Mouse (Mus musculus) hindbrain, embryonic 16.5 days (tissue): ENCODE data around the gene Eif4a3. TPM values are rescaled to one million over a fixed set of nuclear protein-coding genes. Genes with fewer than 3 reads are reported as not detected.

ENCODE experiments used
- ATAC-seq: fragments of 200-750 bp; cut with Nextera tagmentation; 2 replicates; pipeline ENCODE4 v1.8.0; 2017; ENCODE audit warnings: moderate TSS enrichment, moderate library complexity
- H3K27ac ChIP-seq: fragments of 300-500 bp; sonication (generic); 2 replicates; pipeline ENCODE4 v1.5.1; 2014; ENCODE audit warnings: low read depth, mild to moderate bottlenecking, control low read depth, low read length, moderate library complexity
- H3K27me3 ChIP-seq: fragments of 300-500 bp; sonication (generic); replicated peaks from 2 replicates; pipeline ENCODE4 v1.6.1; 2014; ENCODE audit warnings: low read length; ENCODE audit not compliant: control insufficient read depth, insufficient read depth
- H3K36me3 ChIP-seq: fragments of 300-500 bp; sonication (generic); 2 replicates; pipeline ENCODE4 v1.6.1; 2014; ENCODE audit warnings: mild to moderate bottlenecking, low read length, moderate library complexity, mixed read lengths; ENCODE audit not compliant: control insufficient read depth, insufficient read depth
- H3K4me1 ChIP-seq: fragments of 300-500 bp; sonication (generic); 2 replicates; pipeline ENCODE4 v1.6.1; 2014; ENCODE audit warnings: low read depth, low read length; ENCODE audit not compliant: control insufficient read depth, insufficient read depth
- H3K4me2 ChIP-seq: fragments of 300-500 bp; sonication (generic); 2 replicates; pipeline ENCODE4 v1.6.1; 2014; ENCODE audit warnings: mild to moderate bottlenecking, low read length, control low read depth, moderate library complexity
- H3K4me3 ChIP-seq: fragments of 300-500 bp; sonication (generic); 2 replicates; pipeline ENCODE4 v1.5.1; 2014; ENCODE audit warnings: mild to moderate bottlenecking, low read length, control low read depth, moderate library complexity
- H3K9ac ChIP-seq: fragments of 300-500 bp; sonication (generic); 2 replicates; pipeline ENCODE4 v1.6.1; 2014; ENCODE audit warnings: low read depth, mild to moderate bottlenecking, control low read depth, low read length, moderate library complexity
- H3K9me3 ChIP-seq: fragments of 300-500 bp; sonication (generic); 2 replicates; pipeline ENCODE4 v1.6.1; 2014; ENCODE audit warnings: mild to moderate bottlenecking, low read length, moderate library complexity; ENCODE audit not compliant: control insufficient read depth
- WGBS: fragments of 180-500 bp; shearing (Covaris S2); extraction: QIAGEN DNeasy Blood & Tissue Kit; methylation state at CpG from one replicate; pipeline ENCODE4 v1.1.7; 2014; 5-methylcytosine and 5-hydroxymethylcytosine counted together
- polyA plus RNA-seq: library from polyadenylated mRNA; unstranded; fragments of >200 nt; fragmentation: Nextera tagmentation; extraction: Ambion mirVana; gene quantifications from 2 replicates; pipeline ENCODE4 v1.2.1, GENCODE M21; 2015

Eif4a3 gene
- polyA plus RNA-seq, 1 experiment from 2014 or later = 243 TPM

DNA sequence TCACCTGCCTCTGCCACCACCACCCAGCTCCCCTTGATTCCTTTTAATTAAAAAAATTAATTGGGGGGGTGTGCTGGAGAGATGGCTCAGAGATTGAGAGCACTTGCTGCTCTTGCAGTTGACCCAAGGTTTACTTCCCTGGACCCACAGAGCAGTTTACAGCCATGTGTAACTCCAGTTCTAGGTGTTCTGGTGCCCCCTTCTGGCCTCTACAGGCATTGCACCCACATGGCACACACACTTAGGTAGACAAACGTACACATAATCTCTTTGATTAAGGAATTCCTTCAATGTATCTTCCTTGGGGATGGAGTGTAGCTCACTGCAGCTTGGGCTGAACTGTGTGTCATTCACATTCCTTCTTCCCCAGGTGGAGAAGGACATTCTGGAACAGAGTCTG is 25.2 kb upstream of the Eif4a3 start:
- 90% methylated on average over 1 of the region's 1 CpGs for WGBS

DNA sequence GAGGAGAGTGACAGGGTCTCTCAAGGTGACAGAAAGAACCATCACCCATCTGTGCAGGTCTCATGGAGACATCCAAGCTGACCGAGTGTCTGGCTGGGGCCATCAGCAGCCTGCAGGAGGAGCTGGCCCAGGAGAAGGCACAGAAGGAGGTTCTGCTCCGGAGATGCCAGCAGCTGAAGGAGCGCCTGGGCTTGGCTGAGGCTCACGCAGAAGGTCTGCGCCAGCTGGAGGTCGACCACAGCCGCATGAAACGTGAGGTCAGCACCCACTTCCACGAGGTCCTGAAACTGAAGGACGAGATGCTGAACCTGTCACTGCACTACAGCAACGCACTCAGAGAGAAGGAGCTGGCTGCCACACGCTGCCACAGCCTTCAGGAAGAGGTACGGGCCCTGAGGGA is 22.6 kb upstream of the Eif4a3 start:
- WGBS = 78% methylated on average over 13 of the region's 13 CpGs
- no peaks in the 10 kb centered on the region for H3K27me3 ChIP-seq
- no peaks in the 10 kb centered on the region for H3K4me1 ChIP-seq
- H3K9ac ChIP-seq = no peak overlapping the region
- no peak overlapping the region for H3K4me3 ChIP-seq
- no peaks in the 10 kb centered on the region for H3K9me3 ChIP-seq
- H3K27ac ChIP-seq = no peak overlapping the region
- H3K4me2 ChIP-seq = no peak overlapping the region
- no peak for ATAC-seq
- H3K36me3 ChIP-seq = no peaks in the 10 kb centered on the region

More for the DNA sequence above, 25.2 kb upstream of the Eif4a3 start:
- H3K27ac ChIP-seq = no peak overlapping the region
- no peaks in the 10 kb centered on the region for H3K36me3 ChIP-seq
- no peaks in the 10 kb centered on the region for H3K9me3 ChIP-seq
- H3K4me2 ChIP-seq = no peak overlapping the region
- no peak for ATAC-seq
- H3K9ac ChIP-seq = no peak overlapping the region
- H3K4me1 ChIP-seq = no peaks in the 10 kb centered on the region
- no peak overlapping the region for H3K4me3 ChIP-seq
- no peaks in the 10 kb centered on the region for H3K27me3 ChIP-seq

DNA sequence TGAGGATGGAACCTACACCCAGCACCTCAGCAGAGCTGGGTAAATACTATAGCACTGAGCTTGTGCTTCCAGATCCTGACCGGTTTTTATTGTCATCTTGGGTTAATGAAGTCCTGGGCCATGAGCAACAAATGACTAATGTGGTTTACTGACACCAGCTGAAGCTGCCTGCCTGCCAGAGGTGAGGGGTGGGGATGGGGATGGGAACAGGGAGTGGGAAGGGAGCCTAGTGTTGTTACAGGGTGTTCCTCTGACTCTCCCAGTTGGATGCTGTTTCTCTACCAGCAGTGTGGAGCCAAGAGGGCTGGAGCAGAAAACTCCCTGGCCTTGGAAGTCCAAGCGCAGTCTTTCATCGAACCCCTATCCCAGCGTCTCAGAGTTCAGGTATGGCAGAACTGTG is 16.8 kb upstream of the Eif4a3 start:
- H3K4me3 ChIP-seq = no peak overlapping the region
- no peaks in the 10 kb centered on the region for H3K27me3 ChIP-seq
- H3K9me3 ChIP-seq = no peaks in the 10 kb centered on the region
- no peak overlapping the region for H3K4me2 ChIP-seq
- H3K4me1 ChIP-seq = no peaks in the 10 kb centered on the region
- ATAC-seq = no peak
- 84% methylated on average over 4 of the region's 4 CpGs for WGBS
- no peaks in the 10 kb centered on the region for H3K36me3 ChIP-seq
- H3K27ac ChIP-seq = no peak overlapping the region
- no peak overlapping the region for H3K9ac ChIP-seq

DNA sequence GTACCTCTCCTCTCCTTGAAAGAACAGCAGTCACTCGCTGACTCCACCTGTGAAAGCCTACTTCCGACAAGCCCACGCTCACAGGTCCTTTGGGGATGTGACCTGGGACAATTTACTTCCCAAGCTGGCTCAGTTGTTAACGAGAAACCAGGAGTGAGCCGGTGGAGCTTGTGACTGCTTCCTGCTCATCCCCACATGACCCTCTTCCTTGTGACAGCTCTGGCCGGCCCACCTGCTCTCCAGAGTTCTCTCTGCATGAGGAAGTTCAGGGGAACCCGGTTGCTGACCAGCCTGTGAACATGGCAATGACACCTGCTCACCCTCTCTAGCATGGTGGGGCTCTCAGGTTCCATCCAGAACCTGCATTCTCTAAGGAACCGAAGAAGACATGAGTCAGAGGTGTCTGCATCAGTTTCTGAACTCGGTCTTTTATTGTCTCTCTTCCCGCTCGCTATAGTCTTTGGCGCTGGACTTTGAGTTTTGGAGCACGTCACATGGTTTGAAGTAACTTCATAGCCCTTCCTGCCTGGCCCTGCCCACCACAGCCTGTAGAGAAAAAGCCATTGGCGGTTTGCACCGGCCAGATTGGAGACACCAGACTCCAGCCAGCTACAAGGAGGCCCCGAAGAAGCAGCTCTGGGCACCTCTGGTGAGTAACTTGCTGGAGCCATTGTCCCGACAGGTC is 14.5 kb upstream of the Eif4a3 start:
- H3K4me3 ChIP-seq = no peak overlapping the region
- H3K36me3 ChIP-seq = no peaks in the 10 kb centered on the region
- no peak overlapping the region for H3K27ac ChIP-seq
- H3K4me1 ChIP-seq = no peaks in the 10 kb centered on the region
- no peaks in the 10 kb centered on the region for H3K9me3 ChIP-seq
- no peak for ATAC-seq
- no peak overlapping the region for H3K4me2 ChIP-seq
- 76% methylated on average over 17 of the region's 17 CpGs for WGBS
- H3K9ac ChIP-seq = no peak overlapping the region
- no peaks in the 10 kb centered on the region; the same call in 1 of the 2 replicates for H3K27me3 ChIP-seq

DNA sequence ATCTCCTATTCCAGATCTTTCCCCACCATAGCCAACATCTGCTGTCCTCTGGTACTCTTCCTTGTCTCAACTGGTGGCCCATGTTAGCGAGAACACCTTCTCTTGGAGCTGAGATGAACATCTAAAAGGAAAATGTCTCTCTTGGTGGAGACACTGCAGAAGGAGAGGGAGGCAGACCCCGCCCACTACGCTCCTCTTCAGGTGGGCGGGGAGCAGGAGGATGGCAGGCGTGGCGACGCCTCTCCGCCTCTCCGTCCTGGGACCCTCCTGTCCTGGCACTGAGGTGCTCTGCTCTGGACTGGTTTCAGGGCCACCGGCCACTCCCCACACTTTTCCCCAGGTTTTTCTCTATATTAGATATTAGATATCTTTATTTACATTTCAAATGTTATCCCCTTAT is 10.7 kb upstream of the Eif4a3 start:
- no peaks in the 10 kb centered on the region for H3K4me1 ChIP-seq
- WGBS = 19% methylated on average over 10 of the region's 10 CpGs

DNA sequence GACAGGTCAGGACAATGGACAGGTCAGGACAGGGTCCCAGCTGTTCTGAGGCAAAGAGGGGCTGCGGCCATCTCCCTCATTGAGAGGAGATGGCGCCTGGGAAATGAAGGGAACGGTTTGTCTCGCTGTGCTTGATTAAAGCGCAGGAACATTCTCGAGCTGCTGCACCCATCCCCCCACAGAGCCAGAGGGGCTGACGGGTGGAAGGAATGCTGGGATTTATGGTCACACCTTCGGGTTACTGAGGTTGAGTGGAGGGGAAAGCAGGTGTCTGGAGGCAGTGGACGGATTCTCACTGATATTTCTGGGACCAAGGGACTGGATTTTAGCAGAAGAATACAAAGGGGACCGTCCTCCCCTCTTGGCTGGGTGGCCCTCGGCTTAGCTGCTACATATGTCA is 8.0 kb upstream of the Eif4a3 start:
- no peak for ATAC-seq
- WGBS = 35% methylated on average over 11 of the region's 11 CpGs

More for the DNA sequence above, 10.7 kb upstream of the Eif4a3 start:
- Histone ChIP-seq H3K4me2 (no peak overlapping the region), H3K36me3 (no peaks in the 10 kb centered on the region), H3K27me3 (no peaks in the 10 kb centered on the region; the same call in 1 of the 2 replicates), H3K4me3 (no peak overlapping the region), H3K9ac (no peak overlapping the region), H3K27ac (no peak overlapping the region), H3K9me3 (no peaks in the 10 kb centered on the region)
- ATAC-seq = no peak

DNA sequence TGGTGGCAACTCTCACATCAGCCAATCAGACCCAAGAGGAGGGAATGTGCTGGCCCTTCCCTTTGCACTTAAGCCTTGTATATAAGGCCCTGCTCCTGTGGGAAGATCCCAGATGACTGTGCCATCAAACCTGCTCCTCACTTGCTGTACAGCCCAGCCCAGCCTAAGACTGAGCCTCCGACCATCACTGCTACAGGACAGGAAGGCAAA is 7.7 kb upstream of the Eif4a3 start, which contains the start of gene Card14:
Gene Card14 (plus strand): TSS at position 111 of the 210 bp plus-strand sequence.
- Histone ChIP-seq H3K27me3 (no peaks in the 10 kb centered on the region; the same call in 1 of the 2 replicates), H3K4me3 (no peak within 1 kb of the TSS), H3K9me3 (no peaks in the 10 kb centered on the region), H3K4me2 (no peak within 1 kb of the TSS; the same call in 1 of the 2 replicates), H3K27ac (no peak within 1 kb of the TSS), H3K9ac (no peak within 1 kb of the TSS), H3K36me3 (no peaks in the 10 kb centered on the region), H3K4me1 (no peaks in the 10 kb centered on the region)
- ATAC-seq = no peak
- WGBS = 50% methylated on average over 1 of the region's 1 CpGs

More for the DNA sequence above, 8.0 kb upstream of the Eif4a3 start:
- H3K4me3 ChIP-seq = no peak overlapping the region
- no peaks in the 10 kb centered on the region; the same call in 1 of the 2 replicates for H3K27me3 ChIP-seq
- no peak overlapping the region for H3K9ac ChIP-seq
- no peaks in the 10 kb centered on the region for H3K36me3 ChIP-seq
- H3K27ac ChIP-seq = no peak overlapping the region
- H3K9me3 ChIP-seq = no peaks in the 10 kb centered on the region
- H3K4me2 ChIP-seq = no peak overlapping the region; the same call in 1 of the 2 replicates
- H3K4me1 ChIP-seq = no peaks in the 10 kb centered on the region

DNA sequence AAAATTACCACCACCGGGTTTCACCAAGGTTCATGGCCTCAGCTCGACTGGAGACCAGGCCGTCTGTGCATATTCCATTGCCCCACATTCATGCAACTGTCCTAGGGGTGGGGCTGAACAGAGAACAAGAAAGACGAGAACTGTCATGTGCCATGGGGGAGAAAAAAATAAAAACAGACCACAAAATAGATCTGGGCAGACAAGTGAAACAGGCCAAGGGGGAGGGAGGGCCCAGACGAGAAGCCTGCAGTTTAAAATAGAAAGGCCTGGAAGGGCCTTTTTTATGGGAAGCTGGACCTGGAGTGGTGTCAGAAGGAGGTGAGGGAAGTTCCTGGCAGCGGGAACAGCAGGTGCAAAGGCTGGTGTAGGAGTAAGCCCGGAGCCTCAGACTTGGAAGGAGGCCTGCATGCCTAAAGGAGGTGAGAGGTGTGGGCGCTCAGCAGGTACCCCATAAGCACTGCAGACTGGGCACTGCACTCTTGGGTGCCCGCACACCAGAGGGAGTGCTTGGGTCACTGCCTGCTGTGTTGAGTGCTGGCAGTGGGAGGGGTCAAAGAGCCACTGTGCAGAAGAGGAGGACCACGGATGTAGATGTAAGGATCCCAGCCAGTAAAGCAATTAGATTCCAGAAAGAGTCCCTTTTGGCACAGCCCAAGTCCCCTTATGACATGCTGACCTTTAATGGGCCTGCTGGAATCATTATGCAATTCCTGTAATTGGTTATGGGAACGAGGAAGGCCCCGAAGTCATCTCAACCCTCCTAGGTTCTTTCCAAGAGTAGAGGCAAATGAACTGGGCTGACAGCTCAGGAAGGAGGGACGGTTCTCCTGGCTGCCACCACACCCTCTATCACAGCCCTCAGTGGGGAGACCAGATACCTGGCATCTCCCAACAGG is 7.1 kb upstream of the Eif4a3 start:
- no peak for ATAC-seq
- no peaks in the 10 kb centered on the region for H3K36me3 ChIP-seq
- no peak overlapping the region for H3K27ac ChIP-seq
- no peak overlapping the region for H3K4me3 ChIP-seq
- H3K4me1 ChIP-seq = no peaks in the 10 kb centered on the region
- no peak overlapping the region for H3K4me2 ChIP-seq
- no peaks in the 10 kb centered on the region; the same call in 1 of the 2 replicates for H3K27me3 ChIP-seq
- H3K9me3 ChIP-seq = no peaks in the 10 kb centered on the region
- H3K9ac ChIP-seq = no peak overlapping the region
- WGBS = 58% methylated on average over 13 of the region's 13 CpGs

DNA sequence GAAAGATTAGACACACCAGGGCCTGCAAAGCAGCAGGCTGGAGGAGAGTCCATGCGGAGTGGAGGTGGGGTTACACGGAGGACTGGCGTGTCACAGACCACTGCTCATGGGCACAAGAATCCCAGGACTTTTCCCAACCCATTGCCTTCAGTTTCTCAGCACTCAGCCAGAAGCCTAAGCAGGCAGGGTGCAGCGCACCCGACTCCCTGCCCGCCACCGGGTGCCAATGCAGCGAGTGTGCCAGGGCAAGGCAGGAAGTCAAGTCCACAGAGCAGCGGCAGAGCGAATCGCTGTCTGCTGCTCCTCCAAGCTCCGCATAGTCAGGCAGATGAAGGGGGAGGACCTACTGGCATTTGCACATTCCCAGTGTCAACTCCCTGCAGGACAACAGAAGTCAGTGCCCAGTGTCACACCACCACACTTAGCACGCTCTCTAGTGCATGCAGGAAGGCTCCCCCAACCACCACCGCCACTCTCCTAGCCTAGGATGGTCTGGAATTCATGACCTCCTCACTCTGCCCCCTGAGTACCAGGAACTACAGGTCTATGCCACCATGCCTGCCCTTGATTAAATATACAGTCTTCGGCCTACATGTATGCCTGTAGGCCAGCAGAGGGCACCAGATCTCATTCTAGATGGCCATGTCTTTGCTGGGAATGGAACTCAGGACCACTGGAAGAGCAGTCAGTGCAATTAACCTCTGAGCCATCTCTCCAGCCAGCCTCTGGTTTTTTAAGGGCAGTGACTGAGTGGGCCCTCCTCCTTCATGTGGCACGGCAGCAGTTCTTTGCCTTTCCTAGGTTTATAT is 5.2 kb upstream of the Eif4a3 start:
- Histone ChIP-seq H3K27ac (no peak overlapping the region), H3K36me3 (no peaks in the 10 kb centered on the region), H3K4me1 (peaks cover 6% of the 10 kb centered on the region), H3K4me2 (no peak overlapping the region), H3K4me3 (no peak overlapping the region), H3K9ac (no peak overlapping the region; the same call in 1 of the 2 replicates), H3K9me3 (no peaks in the 10 kb centered on the region), H3K27me3 (no peaks in the 10 kb centered on the region)
- WGBS = 37% methylated on average over 16 of the region's 16 CpGs
- peak; percentile 37; the same call in 1 of the 2 replicates for ATAC-seq
